Mouse (Mus musculus) midbrain, embryonic 12.5 days (tissue): ENCODE measurements around the gene Snip1. TPM values are rescaled to one million over a fixed set of nuclear protein-coding genes. Genes with fewer than 3 reads are reported as not detected.

Experiments used
- polyA plus RNA-seq: library from polyadenylated mRNA; unstranded; fragments of >200 nt; fragmentation: Nextera tagmentation; extraction: Ambion mirVana; gene quantifications from 2 replicates; pipeline ENCODE4 v1.2.1, GENCODE M21; 2016

Gene Snip1
- polyA plus RNA-seq, 1 experiment from 2014 or later = 36.0 TPM

Other genes with a start within 250 kb of the Snip1 start
- gene Yrdc, start 216.0 kb upstream of the Snip1 start, polyA plus RNA-seq = 48.4 and 49.3 TPM in 2 replicates
- gene 1110065P20Rik, start 215.5 kb upstream of the Snip1 start, polyA plus RNA-seq = 69.1 and 72.4 TPM in 2 replicates
- gene Maneal, start 204.5 kb upstream of the Snip1 start, polyA plus RNA-seq = 7.1 and 7.9 TPM in 2 replicates
- gene Epha10, start 185.8 kb upstream of the Snip1 start, polyA plus RNA-seq = 12.3 and 13.3 TPM in 2 replicates
- 17.0 and 18.1 TPM in 2 replicates for gene 9930104L06Rik, start 129.6 kb upstream of the Snip1 start, polyA plus RNA-seq
- 190 and 207 TPM in 2 replicates for gene Cdca8, start 127.4 kb upstream of the Snip1 start, polyA plus RNA-seq
- 6.9 and 16.6 TPM in 2 replicates for gene Rspo1, start 80.2 kb upstream of the Snip1 start, polyA plus RNA-seq
- gene Gnl2, start 50.1 kb upstream of the Snip1 start, polyA plus RNA-seq = 99.1 and 104 TPM in 2 replicates
- 0.17 and 0.42 TPM in 2 replicates for gene Dnali1, start 969 bp upstream of the Snip1 start, polyA plus RNA-seq
- gene Meaf6, start 18.5 kb downstream of the Snip1 start, polyA plus RNA-seq = 123 and 131 TPM in 2 replicates
- 0.34 and 0.36 TPM in 2 replicates for gene Zc3h12a, start 61.2 kb downstream of the Snip1 start, polyA plus RNA-seq